Mouse (Mus musculus) testis, postnatal 14 days (tissue): ENCODE results near the gene Gm20388.

Experiments
- DNase-seq: peaks from one replicate; pipeline ENCODE4 v3.0.0; 2021; ENCODE audit warnings: low spot score

The Gm20388 gene

DNA sequence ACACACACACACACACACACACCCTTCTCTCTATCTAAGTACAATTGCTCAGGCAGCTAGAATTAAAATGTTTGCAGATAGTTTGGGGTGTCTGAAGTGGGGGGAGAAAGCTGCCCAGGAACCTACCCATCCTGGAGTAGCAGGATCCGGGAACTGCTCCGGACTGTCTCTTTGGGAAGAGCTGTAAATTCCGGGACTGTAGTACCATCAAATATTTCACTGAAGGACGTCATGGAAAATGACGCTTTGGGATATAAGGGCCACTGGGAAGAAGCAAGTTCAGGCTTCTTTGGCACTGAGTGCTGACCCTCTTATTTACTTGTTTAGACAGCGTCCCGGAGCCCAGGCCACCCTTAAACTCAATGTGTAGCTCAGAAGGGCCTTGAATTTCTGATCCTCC, 1168.6 kb downstream of the Gm20388 start:
- no peak for DNase-seq

DNA sequence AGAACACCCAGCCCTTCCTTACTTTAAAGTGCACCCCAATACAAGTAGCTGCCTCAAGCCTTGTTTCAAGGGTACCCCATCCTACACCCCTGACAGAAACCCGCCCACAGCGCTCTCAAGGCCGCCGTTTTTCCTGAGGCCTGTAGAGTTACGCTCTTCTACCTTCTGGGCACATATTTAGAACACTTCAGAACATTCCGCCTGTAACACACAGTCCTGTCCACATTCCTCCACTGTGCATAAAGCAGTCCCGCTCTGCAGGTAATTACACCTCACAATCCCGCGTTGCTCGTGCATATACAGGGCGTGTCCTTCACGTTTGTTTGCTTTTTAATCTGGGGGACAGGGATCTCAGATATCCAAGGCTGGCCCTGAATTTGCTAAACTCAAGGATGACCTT, 1169.3 kb downstream of the Gm20388 start:
- no peak for DNase-seq

- DNase-seq = no peak
Measured at GRCm38 (mm10) chr8:121080361-121081090, 1169.9 kb downstream of the Gm20388 start.

DNA sequence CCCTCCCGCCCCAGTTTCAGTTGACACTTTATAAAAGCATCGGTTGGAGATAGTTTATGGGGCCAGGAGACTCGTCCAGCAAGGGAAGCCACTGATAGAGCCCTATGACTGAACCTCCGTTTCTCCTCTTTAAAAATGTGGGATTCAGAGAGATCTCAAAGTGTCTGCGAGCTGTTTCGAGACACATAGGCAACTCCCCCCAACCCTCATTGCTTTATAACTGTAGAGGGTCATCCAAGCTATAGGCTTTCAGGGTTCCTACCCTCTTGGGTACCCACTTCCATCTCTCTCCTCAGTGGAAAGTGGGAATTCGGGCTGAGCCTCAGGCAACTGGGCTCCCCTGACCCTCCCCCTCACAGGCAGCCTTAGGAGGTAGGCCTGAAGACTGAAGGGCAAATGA, 1170.8 kb downstream of the Gm20388 start:
- no peak for DNase-seq

- no peak for DNase-seq
Measured at GRCm38 (mm10) chr8:121082218-121083092, 1171.8 kb downstream of the Gm20388 start.

DNA sequence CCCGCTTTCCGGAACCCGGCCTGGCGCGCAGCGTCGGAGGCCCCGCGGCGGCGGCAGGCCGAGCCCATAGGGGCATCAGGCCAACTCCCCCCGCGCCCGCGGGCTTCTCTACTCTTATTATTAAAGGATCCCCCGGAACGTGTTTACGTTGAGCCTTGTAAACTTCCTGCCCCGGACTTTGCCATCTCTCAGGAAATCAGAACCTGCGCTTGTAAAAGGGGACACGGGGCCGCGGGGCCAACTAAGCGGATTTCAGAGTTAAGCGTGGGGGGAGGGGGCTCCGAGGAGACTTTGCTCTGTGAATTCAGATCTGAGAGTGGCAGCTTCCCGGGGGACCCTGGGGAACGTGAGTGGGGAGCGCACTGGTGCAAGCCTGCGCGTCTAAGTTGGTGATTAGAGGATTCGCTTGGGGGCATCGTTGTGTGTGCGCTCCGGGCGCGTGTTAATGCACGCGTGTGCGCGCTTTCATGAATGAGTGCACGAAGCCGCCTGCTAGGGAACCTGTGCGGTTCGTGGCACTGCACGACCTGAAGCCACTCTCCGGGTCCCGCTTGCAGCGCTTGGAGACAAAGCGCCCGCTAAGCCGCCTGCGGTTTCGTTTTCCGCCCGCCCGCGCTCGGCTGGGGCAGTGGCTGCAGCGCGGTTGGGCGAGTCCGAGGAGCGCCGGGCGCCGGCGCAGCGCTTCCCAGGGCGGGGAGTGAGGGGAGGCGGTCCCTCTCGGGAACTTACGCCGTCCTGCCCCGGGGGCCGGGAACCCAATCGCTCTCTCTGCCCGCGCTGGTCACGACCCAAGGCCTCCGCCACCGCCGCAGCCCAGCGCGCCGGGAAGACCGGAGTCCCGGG, 1172.7 kb downstream of the Gm20388 start:
- peak; percentile 54 for DNase-seq

GRCm38 (mm10) chr8:121083936-121084209, 1173.2 kb downstream of the Gm20388 start:
- no peak for DNase-seq

DNA sequence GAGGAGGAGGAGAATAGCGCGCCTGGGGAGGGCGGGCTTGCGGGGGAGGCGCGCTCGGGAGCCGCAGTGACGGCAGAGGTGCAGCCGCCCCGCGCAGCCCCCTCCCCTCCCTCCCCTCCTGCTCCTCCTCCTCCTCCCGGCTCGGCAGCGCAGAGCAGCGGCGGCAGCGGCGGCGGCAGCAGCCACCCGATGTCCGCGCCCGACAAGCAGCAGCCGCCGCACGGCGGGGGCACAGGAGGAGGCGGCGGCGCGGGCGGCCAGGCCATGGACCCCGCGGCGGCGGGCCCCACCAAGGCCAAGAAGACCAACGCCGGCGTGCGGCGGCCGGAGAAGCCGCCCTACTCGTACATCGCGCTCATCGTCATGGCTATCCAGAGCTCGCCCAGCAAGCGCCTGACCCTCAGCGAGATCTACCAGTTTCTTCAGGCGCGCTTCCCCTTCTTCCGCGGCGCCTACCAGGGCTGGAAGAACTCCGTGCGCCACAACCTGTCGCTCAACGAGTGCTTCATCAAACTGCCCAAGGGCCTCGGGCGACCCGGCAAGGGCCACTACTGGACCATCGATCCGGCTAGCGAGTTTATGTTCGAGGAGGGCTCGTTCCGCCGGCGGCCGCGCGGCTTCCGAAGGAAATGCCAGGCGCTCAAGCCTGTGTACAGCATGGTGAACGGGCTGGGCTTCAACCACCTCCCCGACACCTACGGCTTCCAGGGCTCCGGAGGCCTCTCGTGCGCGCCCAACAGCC, 1173.7 kb downstream of the Gm20388 start, which contains the start of gene Foxf1:
TSS of gene Foxf1 (plus strand) at position 177 of the 742 bp plus-strand sequence.
- DNase-seq = no peak

DNA sequence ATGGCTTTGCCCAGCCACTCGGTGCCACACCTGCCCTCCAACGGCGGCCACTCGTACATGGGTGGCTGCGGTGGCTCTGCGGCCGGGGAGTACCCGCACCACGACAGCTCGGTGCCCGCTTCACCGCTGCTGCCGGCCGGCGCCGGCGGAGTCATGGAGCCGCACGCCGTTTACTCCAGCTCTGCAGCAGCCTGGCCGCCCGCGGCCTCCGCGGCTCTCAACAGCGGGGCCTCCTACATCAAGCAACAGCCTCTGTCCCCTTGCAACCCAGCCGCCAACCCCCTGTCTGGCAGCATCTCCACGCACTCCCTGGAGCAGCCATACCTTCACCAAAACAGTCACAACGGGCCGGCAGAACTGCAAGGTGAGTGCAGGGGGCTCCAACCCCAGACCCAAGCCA, 1174.4 kb downstream of the Gm20388 start:
- DNase-seq = no peak

- DNase-seq = no peak
Measured at GRCm38 (mm10) chr8:121085561-121085960, 1174.9 kb downstream of the Gm20388 start.

- DNase-seq = no peak
Measured at GRCm38 (mm10) chr8:121086004-121086900, 1175.6 kb downstream of the Gm20388 start.

- DNase-seq = no peak
Measured at GRCm38 (mm10) chr8:121088281-121088680, 1177.6 kb downstream of the Gm20388 start.

DNA sequence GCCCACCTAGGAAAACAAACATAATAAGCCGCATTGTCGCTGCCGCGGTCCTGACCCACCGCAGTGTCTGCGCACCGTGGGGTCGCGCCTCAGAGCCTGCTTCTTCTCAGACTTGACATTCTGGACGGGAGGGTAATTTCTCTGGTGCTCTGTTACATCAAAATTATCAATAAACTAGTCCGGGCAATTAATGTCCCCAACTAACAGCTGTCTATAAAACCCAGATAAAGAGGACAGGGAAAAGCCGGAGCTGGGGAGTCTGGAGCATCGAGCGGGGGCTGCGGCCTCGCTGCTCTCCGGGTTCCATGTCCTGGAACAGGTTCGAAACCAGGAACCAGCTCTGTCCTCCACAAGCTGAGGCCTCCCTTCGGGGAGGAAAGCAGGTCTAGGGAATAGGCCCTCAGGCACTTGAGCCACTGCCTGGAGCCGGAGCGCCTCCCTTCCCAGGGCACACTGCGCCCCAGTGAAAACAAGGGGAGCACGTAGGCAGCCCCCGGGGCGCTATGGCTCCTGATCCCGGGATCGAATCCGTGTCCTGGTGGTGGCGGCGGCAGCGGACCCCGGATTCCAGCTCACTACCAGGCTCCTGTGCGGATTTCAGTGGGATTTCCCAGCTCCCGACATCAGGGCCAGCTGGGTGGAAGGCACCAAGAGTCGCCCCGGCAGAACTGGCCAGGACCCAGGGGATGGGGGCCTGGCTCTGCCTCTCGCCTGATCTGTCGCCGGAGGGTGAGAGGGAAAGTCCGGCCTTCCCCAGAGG, 1178.4 kb downstream of the Gm20388 start:
- DNase-seq = no peak

GRCm38 (mm10) chr8:121089631-121090380, 1179.2 kb downstream of the Gm20388 start:
- no peak for DNase-seq

DNA sequence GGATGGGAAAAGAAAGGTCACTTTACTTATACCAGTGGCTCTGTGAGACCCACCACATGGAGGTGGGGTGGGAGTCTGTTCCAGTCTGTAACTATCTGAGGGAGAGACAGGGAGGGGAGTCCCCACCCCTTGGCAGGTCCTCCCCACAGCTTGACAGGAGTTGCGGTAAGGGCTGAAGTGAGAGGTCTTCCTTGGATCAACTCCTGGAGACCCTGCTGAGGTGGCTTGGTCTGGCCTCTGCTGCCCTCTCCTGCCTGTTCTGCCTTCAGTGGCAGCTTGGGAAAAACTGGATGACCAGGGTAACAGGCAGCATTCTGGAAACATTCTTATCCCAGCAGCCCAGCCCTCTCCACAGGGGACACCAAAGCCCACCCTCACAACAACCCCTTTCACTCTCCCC, 1180.1 kb downstream of the Gm20388 start:
- no peak for DNase-seq

- DNase-seq = peak; percentile 27
Measured at GRCm38 (mm10) chr8:121092141-121092540, 1181.5 kb downstream of the Gm20388 start.

- DNase-seq = peak; percentile 59
Measured at GRCm38 (mm10) chr8:121092627-121093026, 1182.0 kb downstream of the Gm20388 start.

DNA sequence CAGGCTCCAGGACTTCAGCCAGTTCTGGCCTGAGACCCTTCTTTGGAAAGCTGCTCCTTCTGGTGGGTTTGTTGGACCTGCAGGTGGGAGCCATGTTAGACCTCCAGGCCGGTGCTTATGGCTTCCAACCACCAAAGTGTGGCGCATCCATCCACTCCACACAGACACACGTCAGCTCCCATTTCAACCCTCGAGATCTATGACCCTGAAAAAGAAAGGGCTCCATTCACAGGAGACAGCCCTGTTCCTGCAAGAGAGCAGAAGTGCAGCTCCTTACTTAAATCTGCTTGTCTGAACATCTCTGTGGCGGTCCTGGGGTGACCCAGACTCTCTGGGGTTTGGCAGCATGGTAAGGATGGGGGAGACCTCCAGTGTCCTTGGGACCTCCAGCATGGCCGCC, 1182.9 kb downstream of the Gm20388 start:
- DNase-seq = no peak
